Mouse (Mus musculus) MEL (cell line): ENCODE measurements around the gene 4930404N11Rik. TPM values are rescaled to one million over a fixed set of nuclear protein-coding genes. Genes with fewer than 3 reads are reported as not detected.

Experiments used
- DNase-seq: peaks from one replicate; pipeline ENCODE4 v3.0.0; 2011; ENCODE audit warnings: low read depth, low spot score
- H3K27ac ChIP-seq: 2 replicates; pipeline ENCODE4 v1.5.1; 2012; ENCODE audit warnings: low read depth, mild to moderate bottlenecking, control low read depth, low read length, moderate library complexity; ENCODE audit not compliant: control insufficient read depth
- H3K27me3 ChIP-seq, 2 experiments: fragments of 150-350 bp in 1 of 2; sonication (generic) in 1 of 2; 2 replicates each; pipeline ENCODE4 v1.6.1; 2012; ENCODE audit warnings: low read length in 2 of 2, mild to moderate bottlenecking in 2 of 2, improper control_type of control experiment in 1 of 2, moderate library complexity in 1 of 2; ENCODE audit not compliant: insufficient read depth in 2 of 2, control insufficient read depth in 1 of 2
- H3K36me3 ChIP-seq, 2 experiments: 2 replicates each; pipeline ENCODE4 v1.6.1; 2012 to 2014; ENCODE audit warnings: low read length in 2 of 2, improper control_type of control experiment in 1 of 2, inconsistent platforms in 1 of 2, mild to moderate bottlenecking in 1 of 2; ENCODE audit not compliant: insufficient read depth in 2 of 2, control insufficient read depth in 1 of 2
- H3K4me1 ChIP-seq, 2 experiments: fragments of 150-350 bp in 1 of 2; sonication (generic) in 1 of 2; 2 replicates each; pipeline ENCODE4 v1.6.1; 2012; ENCODE audit warnings: low read length in 2 of 2, improper control_type of control experiment in 1 of 2, mild to moderate bottlenecking in 1 of 2; ENCODE audit not compliant: insufficient read depth in 2 of 2, control insufficient read depth in 1 of 2
- H3K4me3 ChIP-seq, 2 experiments: fragments of 150-350 bp in 1 of 2; sonication (generic) in 1 of 2; 2 replicates each; pipeline ENCODE4 v1.5.1; 2012; ENCODE audit warnings: low read depth in 2 of 2, low read length in 2 of 2, mild to moderate bottlenecking in 2 of 2, moderate library complexity in 2 of 2, control low read depth in 1 of 2, improper control_type of control experiment in 1 of 2; ENCODE audit not compliant: control insufficient read depth in 1 of 2, insufficient read depth in 1 of 2
- H3K79me2 ChIP-seq: 2 replicates; pipeline ENCODE4 v1.6.1; 2012; ENCODE audit warnings: mild to moderate bottlenecking, low read length, moderate library complexity; ENCODE audit not compliant: control insufficient read depth, poor library complexity, insufficient read depth
- H3K9ac ChIP-seq: 2 replicates; pipeline ENCODE4 v1.6.1; 2012; ENCODE audit warnings: low read depth, mild to moderate bottlenecking, control low read depth, low read length, moderate library complexity; ENCODE audit not compliant: control insufficient read depth, poor library complexity, severe bottlenecking
- H3K9me3 ChIP-seq: fragments of 150-350 bp; sonication (generic); replicated peaks from 2 replicates; pipeline ENCODE4 v1.6.1; 2012; ENCODE audit warnings: mild to moderate bottlenecking, low read length, improper control_type of control experiment, moderate library complexity; ENCODE audit not compliant: insufficient read depth
- CTCF ChIP-seq, 3 experiments: IDR thresholded peaks in 2 of 3; conservative IDR thresholded peaks in 1 of 3; 2 replicates each; pipeline ENCODE4 v1.5.1; 2011 to 2012; ENCODE audit warnings: low read length in 3 of 3, low read depth in 2 of 3, mild to moderate bottlenecking in 2 of 3, improper control_type of control experiment in 1 of 3, inconsistent platforms in 1 of 3, mixed read lengths in 1 of 3, moderate library complexity in 1 of 3; ENCODE audit not compliant: control insufficient read depth in 1 of 3, insufficient read depth in 1 of 3, poor library complexity in 1 of 3, severe bottlenecking in 1 of 3
- E2F4 ChIP-seq: IDR thresholded peaks from 2 replicates; pipeline ENCODE4 v1.6.1; 2011; ENCODE audit warnings: low read depth, low read length, improper control_type of control experiment, borderline replicate concordance
- ELF1 ChIP-seq: IDR thresholded peaks from 2 replicates; pipeline ENCODE4 v1.6.1; 2014; ENCODE audit warnings: low read depth, mild to moderate bottlenecking, inconsistent platforms, low read length, improper control_type of control experiment, moderate library complexity
- EP300 ChIP-seq, 2 experiments: IDR thresholded peaks; 2 replicates each; pipeline ENCODE4 v1.6.1; 2011; ENCODE audit warnings: improper control_type of control experiment in 2 of 2, low read length in 2 of 2, low read depth in 1 of 2, mild to moderate bottlenecking in 1 of 2
- ETS1 ChIP-seq: IDR thresholded peaks from 2 replicates; pipeline ENCODE4 v1.6.1; 2012; ENCODE audit warnings: low read depth, mild to moderate bottlenecking, inconsistent platforms, low read length, improper control_type of control experiment, moderate library complexity
- GABPA ChIP-seq: IDR thresholded peaks from 2 replicates; pipeline ENCODE4 v1.6.1; 2012; ENCODE audit warnings: low read depth, mild to moderate bottlenecking, inconsistent platforms, low read length, improper control_type of control experiment, moderate library complexity
- GATA1 ChIP-seq: IDR thresholded peaks from 2 replicates; pipeline ENCODE4 v1.6.1; 2011; ENCODE audit warnings: low read depth, low read length, improper control_type of control experiment
- HCFC1 ChIP-seq: IDR thresholded peaks from 2 replicates; pipeline ENCODE4 v1.6.1; 2012; ENCODE audit warnings: low read depth, mild to moderate bottlenecking, inconsistent platforms, low read length, improper control_type of control experiment, moderate library complexity
- MAX ChIP-seq: IDR thresholded peaks from 2 replicates; pipeline ENCODE4 v1.6.1; 2011; ENCODE audit warnings: low read length, improper control_type of control experiment
- MAZ ChIP-seq: IDR thresholded peaks from 2 replicates; pipeline ENCODE4 v1.6.1; 2012; ENCODE audit warnings: low read depth, mild to moderate bottlenecking, inconsistent platforms, low read length, improper control_type of control experiment
- MEF2A ChIP-seq: IDR thresholded peaks from 2 replicates; pipeline ENCODE4 v1.6.1; 2014; ENCODE audit warnings: low read depth, mild to moderate bottlenecking, inconsistent platforms, low read length, improper control_type of control experiment; ENCODE audit not compliant: poor library complexity, insufficient replicate concordance, severe bottlenecking; ENCODE audit errors: extremely low read depth
- MXI1 ChIP-seq: IDR thresholded peaks from 2 replicates; pipeline ENCODE4 v1.6.1; 2011; ENCODE audit warnings: mild to moderate bottlenecking, low read depth, low read length, improper control_type of control experiment
- MYB ChIP-seq: IDR thresholded peaks from 2 replicates; pipeline ENCODE4 v1.6.1; 2011; ENCODE audit warnings: mild to moderate bottlenecking, low read depth, low read length, improper control_type of control experiment
- NELFE ChIP-seq: IDR thresholded peaks from 2 replicates; pipeline ENCODE4 v1.6.1; 2011; ENCODE audit warnings: low read depth, low read length, improper control_type of control experiment
- NRF1 ChIP-seq: IDR thresholded peaks from 2 replicates; pipeline ENCODE4 v1.6.1; 2014; ENCODE audit warnings: low read depth, mild to moderate bottlenecking, inconsistent platforms, low read length, improper control_type of control experiment, moderate library complexity; ENCODE audit not compliant: poor library complexity, insufficient read depth, severe bottlenecking
- POLR2A ChIP-seq, 2 experiments: IDR thresholded peaks; 2 replicates each; pipeline ENCODE4 v1.6.1; 2011 to 2012; ENCODE audit warnings: low read length in 2 of 2, mild to moderate bottlenecking in 2 of 2, control low read depth in 1 of 2, improper control_type of control experiment in 1 of 2, low read depth in 1 of 2, moderate library complexity in 1 of 2; ENCODE audit not compliant: control insufficient read depth in 1 of 2, insufficient read depth in 1 of 2, poor library complexity in 1 of 2
- RAD21 ChIP-seq: IDR thresholded peaks from 2 replicates; pipeline ENCODE4 v1.6.1; 2011; ENCODE audit warnings: mild to moderate bottlenecking, low read depth, low read length, improper control_type of control experiment
- RCOR1 ChIP-seq: IDR thresholded peaks from 2 replicates; pipeline ENCODE4 v1.6.1; 2012; ENCODE audit warnings: low read depth, mild to moderate bottlenecking, inconsistent platforms, low read length, improper control_type of control experiment
- SIN3A ChIP-seq: IDR thresholded peaks from 2 replicates; pipeline ENCODE4 v1.6.1; 2012; ENCODE audit warnings: low read length, improper control_type of control experiment, inconsistent platforms
- SMC3 ChIP-seq: IDR thresholded peaks from 2 replicates; pipeline ENCODE4 v1.6.1; 2011; ENCODE audit warnings: low read depth, low read length, improper control_type of control experiment
- TCF12 ChIP-seq: IDR thresholded peaks from 2 replicates; pipeline ENCODE4 v1.6.1; 2014; ENCODE audit warnings: low read depth, mild to moderate bottlenecking, inconsistent platforms, low read length, improper control_type of control experiment, moderate library complexity
- UBTF ChIP-seq: IDR thresholded peaks from 2 replicates; pipeline ENCODE4 v1.6.1; 2012; ENCODE audit warnings: low read depth, mild to moderate bottlenecking, inconsistent platforms, low read length, improper control_type of control experiment, moderate library complexity, borderline replicate concordance; ENCODE audit not compliant: insufficient read depth
- USF2 ChIP-seq, 2 experiments: IDR thresholded peaks; 2 replicates each; pipeline ENCODE4 v1.6.1; 2011 to 2012; ENCODE audit warnings: improper control_type of control experiment in 2 of 2, low read length in 2 of 2, borderline replicate concordance in 1 of 2, inconsistent platforms in 1 of 2, low read depth in 1 of 2, mild to moderate bottlenecking in 1 of 2; ENCODE audit not compliant: insufficient read depth in 1 of 2
- ZMIZ1 ChIP-seq: IDR thresholded peaks from 2 replicates; pipeline ENCODE4 v1.6.1; 2012; ENCODE audit warnings: low read depth, mild to moderate bottlenecking, inconsistent platforms, low read length, improper control_type of control experiment, moderate library complexity
- ZNF384 ChIP-seq: IDR thresholded peaks from 2 replicates; pipeline ENCODE4 v1.6.1; 2012; ENCODE audit warnings: low read depth, mild to moderate bottlenecking, inconsistent platforms, low read length, improper control_type of control experiment
- polyA plus RNA-seq, 2 experiments: library from polyadenylated mRNA; stranded (reverse) in 1 of 2; unstranded in 1 of 2; fragments of >175 nt in 1 of 2; fragments of >200 nt in 1 of 2; gene quantifications; 2 replicates each; pipeline versions ENCODE4 v1.2.1 to v1.2.4; 2012; ENCODE audit warnings: low replicate concordance in 2 of 2, low read depth in 1 of 2; ENCODE audit not compliant: insufficient read length in 2 of 2, insufficient read depth in 1 of 2, missing spikeins in 1 of 2
- total RNA-seq: library from RNA; depleted of rRNA; stranded (reverse); fragments of 300-350 nt; gene quantifications from 2 replicates; pipeline ENCODE4 v1.2.3, GENCODE M21; 2012

Gene 4930404N11Rik
- total and polyA plus RNA-seq, 3 experiments = 3.1 to 12.1 TPM; not detected in 1

DNA sequence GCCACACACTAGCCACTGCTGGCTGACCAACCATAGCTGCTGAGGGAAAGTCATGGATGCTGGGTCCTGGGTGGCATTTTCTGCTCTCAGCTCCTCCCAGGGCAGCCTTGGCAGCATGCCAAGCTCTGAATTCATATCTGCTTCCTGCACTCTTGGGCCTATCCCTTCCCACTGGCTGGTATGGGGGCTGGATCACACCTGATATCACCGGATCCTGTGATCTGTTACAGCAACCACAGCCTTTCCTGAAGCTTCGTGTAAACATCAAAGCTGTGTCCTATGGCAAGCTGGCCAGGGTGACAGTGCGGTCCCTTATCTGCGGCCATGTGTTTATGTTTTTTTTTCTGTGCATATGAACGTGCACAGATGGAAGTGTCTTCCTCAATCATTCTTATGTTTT lies 16.4 kb upstream of the 4930404N11Rik start (continued):
- TF ChIP-seq POLR2A (IDR thresholded peaks at IDR 0.05; ENCODE audit: control insufficient read depth in 1 of 2, insufficient read depth in 1 of 2, low read depth in 1 of 2, low read length in 2 of 2, poor library complexity in 1 of 2) (peak in 1 of 2 experiments; percentile 41; a peak in 1 of 4 replicates), NELFE (peak; percentile 49), SMC3 (no peak; the same call in 1 of the 2 replicates), USF2 (IDR thresholded peaks at IDR 0.05; ENCODE audit: borderline replicate concordance in 1 of 2, insufficient read depth in 1 of 2, low read depth in 1 of 2, low read length in 2 of 2) (no peak), MXI1 (peak; percentile 97), NRF1 (no peak), RCOR1 (peak; percentile 98)

DNA sequence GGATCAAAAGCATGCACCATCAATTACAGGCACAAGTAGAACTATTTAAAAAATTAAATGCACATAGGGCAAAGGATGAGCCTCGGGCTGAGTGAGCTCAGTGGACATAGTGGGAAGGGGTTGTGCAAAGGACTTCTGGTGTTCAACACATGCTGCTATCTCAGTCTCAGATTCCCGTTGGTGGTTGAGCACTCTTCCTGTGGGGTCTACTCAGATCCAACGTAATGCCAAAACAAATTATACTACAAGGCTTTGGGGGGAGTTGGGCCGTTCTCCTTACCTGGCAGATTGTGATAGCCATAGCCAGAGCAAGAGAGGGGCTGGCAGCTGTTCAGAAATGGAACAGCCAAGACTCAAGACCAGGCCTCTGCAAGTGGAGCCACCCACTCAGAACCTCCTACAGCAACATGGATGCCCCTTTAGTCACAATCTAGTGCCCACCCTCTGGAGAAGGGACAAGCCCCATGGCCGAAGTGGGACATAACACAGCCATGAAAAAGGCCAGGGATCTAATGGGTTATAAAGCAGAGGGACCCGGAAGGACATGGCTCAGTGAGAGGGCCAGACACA lies 14.3 kb upstream of the 4930404N11Rik start:
- peak; percentile 46 for DNase-seq
- Histone ChIP-seq H3K9ac (peak overlapping the region; percentile 82), H3K36me3 (peaks cover 3 to 45% of the 10 kb centered on the region in 2 experiments; a peak in 2 of 4 replicates)
- TF ChIP-seq MXI1 (no peak; the same call in 1 of the 2 replicates), TCF12 (no peak), MYB (peak; percentile 19; the same call in 1 of the 2 replicates), MAX (no peak), SMC3 (no peak), RAD21 (no peak), MAZ (0 out of 2 replicates have a peak, but pooled peaks have one; percentile 23), GABPA (no peak), HCFC1 (peak; percentile 19; the same call in 1 of the 2 replicates), MEF2A (no peak), ETS1 (peak; percentile 36; the same call in 1 of the 2 replicates), USF2 (IDR thresholded peaks at IDR 0.05; ENCODE audit: borderline replicate concordance in 1 of 2, insufficient read depth in 1 of 2, low read depth in 1 of 2, low read length in 2 of 2) (no peak), SIN3A (peak; percentile 43), ELF1 (no peak), E2F4 (no peak), GATA1 (no peak), EP300 (IDR thresholded peaks at IDR 0.05; ENCODE audit: low read depth in 1 of 2, low read length in 2 of 2) (peak in 1 of 2 experiments; percentile 51; a peak in 2 of 4 replicates), CTCF (IDR thresholded peaks at IDR 0.05 in 2 of 3, conservative IDR thresholded peaks at IDR 0.05 in 1 of 3; ENCODE audit: control insufficient read depth in 1 of 3, insufficient read depth in 1 of 3, low read depth in 2 of 3, low read length in 3 of 3, poor library complexity in 1 of 3, severe bottlenecking in 1 of 3) (no peak), ZNF384 (no peak), UBTF (no peak), RCOR1 (no peak), ZMIZ1 (no peak)
- TF ChIP-seq, all 39 proteins: peak for 6
- peaks cover 31 to 48% of the 10 kb centered on the region in 2 experiments for H3K4me1 ChIP-seq
- H3K27ac ChIP-seq = peak overlapping the region; percentile 93
- H3K79me2 ChIP-seq = peaks cover 34% of the 10 kb centered on the region
- H3K4me3 ChIP-seq = no peak overlapping the region
- no peaks in the 10 kb centered on the region for H3K27me3 ChIP-seq
- H3K9me3 ChIP-seq = no peaks in the 10 kb centered on the region
